Mouse (Mus musculus) forebrain, embryonic 16.5 days (tissue): ENCODE results near the gene Gjc1. TPM values are rescaled to one million over a fixed set of nuclear protein-coding genes. Genes with fewer than 3 reads are reported as not detected.

Source experiments
- ATAC-seq: fragments of 200-750 bp; cut with Nextera tagmentation; 2 replicates; pipeline ENCODE4 v1.8.0; 2017; ENCODE audit warnings: mild to moderate bottlenecking, moderate library complexity
- H3K27ac ChIP-seq: fragments of 300-500 bp; sonication (generic); 2 replicates; pipeline ENCODE4 v1.5.1; 2014; ENCODE audit warnings: low read length, control low read depth
- H3K27me3 ChIP-seq: fragments of 300-500 bp; sonication (generic); replicated peaks from 2 replicates; pipeline ENCODE4 v1.6.1; 2014; ENCODE audit warnings: low read length; ENCODE audit not compliant: control insufficient read depth, insufficient read depth
- H3K36me3 ChIP-seq: fragments of 300-500 bp; sonication (generic); 2 replicates; pipeline ENCODE4 v1.6.1; 2014; ENCODE audit not compliant: control insufficient read depth, insufficient read depth
- H3K4me1 ChIP-seq: fragments of 300-500 bp; sonication (generic); replicated peaks from 2 replicates; pipeline ENCODE4 v1.6.1; 2014; ENCODE audit warnings: low read length; ENCODE audit not compliant: control insufficient read depth, insufficient read depth
- H3K4me2 ChIP-seq: fragments of 300-500 bp; sonication (generic); 2 replicates; pipeline ENCODE4 v1.6.1; 2014; ENCODE audit warnings: mild to moderate bottlenecking, low read length, control low read depth
- H3K4me3 ChIP-seq: fragments of 300-500 bp; sonication (generic); replicated peaks from 2 replicates; pipeline ENCODE4 v1.5.1; 2014; ENCODE audit warnings: mild to moderate bottlenecking, low read length, control low read depth
- H3K9ac ChIP-seq: fragments of 300-500 bp; sonication (generic); replicated peaks from 2 replicates; pipeline ENCODE4 v1.6.1; 2014; ENCODE audit warnings: low read depth, low read length, control low read depth
- H3K9me3 ChIP-seq: fragments of 300-500 bp; sonication (generic); 2 replicates; pipeline ENCODE4 v1.6.1; 2016; ENCODE audit warnings: low read length; ENCODE audit not compliant: control insufficient read depth
- WGBS: fragments of 180-500 bp; shearing (Covaris S2); extraction: QIAGEN DNeasy Blood & Tissue Kit; methylation state at CpG from one replicate; pipeline ENCODE4 v1.1.7; 2014; 5-methylcytosine and 5-hydroxymethylcytosine counted together
- polyA plus RNA-seq: library from polyadenylated mRNA; unstranded; fragments of >200 nt; fragmentation: Nextera tagmentation; extraction: Ambion mirVana; gene quantifications from 2 replicates; pipeline ENCODE4 v1.2.1, GENCODE M21; 2015

Gjc1 gene
- polyA plus RNA-seq, 1 experiment from 2014 or later, result 41.9 TPM

DNA sequence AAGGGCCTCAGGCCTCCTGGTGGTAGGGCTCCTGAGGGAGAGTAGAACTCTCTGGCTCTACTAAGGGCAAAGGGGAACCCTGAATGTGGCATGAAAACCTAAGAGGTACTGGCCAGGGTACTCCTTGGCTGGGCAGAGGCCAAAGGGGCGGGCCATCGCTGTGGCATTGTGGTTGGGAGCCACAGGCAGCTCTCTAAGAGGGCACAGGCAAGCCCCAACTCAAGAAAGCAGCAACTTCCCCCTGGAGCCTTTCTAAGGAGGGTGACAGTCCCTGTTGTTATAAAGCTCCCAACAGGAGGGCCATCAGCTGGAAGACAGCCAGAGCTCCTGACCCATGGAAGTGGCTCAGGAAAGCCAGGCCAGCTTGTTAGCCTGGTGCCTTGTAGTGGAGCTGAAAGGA, 60.5 kb downstream of the Gjc1 start:
- Histone ChIP-seq H3K9ac (no peak overlapping the region), H3K36me3 (no peaks in the 10 kb centered on the region), H3K27ac (no peak overlapping the region), H3K9me3 (no peaks in the 10 kb centered on the region), H3K27me3 (no peaks in the 10 kb centered on the region), H3K4me2 (no peak overlapping the region), H3K4me1 (peaks cover 32% of the 10 kb centered on the region), H3K4me3 (no peak overlapping the region)
- WGBS, result 93% methylated on average over 2 of the region's 2 CpGs
- ATAC-seq, result no peak

GRCm38 (mm10) chr11:102755391-102755790, 64.1 kb downstream of the Gjc1 start:
- peaks cover 23% of the 10 kb centered on the region for H3K4me1 ChIP-seq
- H3K4me3 ChIP-seq, result no peak overlapping the region
- 52% methylated on average over 7 of the region's 7 CpGs for WGBS
- no peaks in the 10 kb centered on the region for H3K27me3 ChIP-seq
- no peak overlapping the region for H3K9ac ChIP-seq
- no peak for ATAC-seq
- no peak overlapping the region for H3K27ac ChIP-seq
- H3K9me3 ChIP-seq, result no peaks in the 10 kb centered on the region
- H3K4me2 ChIP-seq, result no peak overlapping the region
- H3K36me3 ChIP-seq, result no peaks in the 10 kb centered on the region

- Histone ChIP-seq H3K27me3 (no peaks in the 10 kb centered on the region), H3K9ac (peak overlapping the region; percentile 40), H3K4me1 (peaks cover 23% of the 10 kb centered on the region), H3K27ac (no peak overlapping the region), H3K4me3 (peak overlapping the region; percentile 9; the same call in 1 of the 2 replicates), H3K9me3 (no peaks in the 10 kb centered on the region), H3K36me3 (no peaks in the 10 kb centered on the region), H3K4me2 (peak overlapping the region; percentile 42)
- 18% methylated on average over 4 of the region's 4 CpGs for WGBS
- no peak for ATAC-seq
These were observed 65.1 kb downstream of the Gjc1 start for GRCm38 (mm10) chr11:102754416-102754815.

DNA sequence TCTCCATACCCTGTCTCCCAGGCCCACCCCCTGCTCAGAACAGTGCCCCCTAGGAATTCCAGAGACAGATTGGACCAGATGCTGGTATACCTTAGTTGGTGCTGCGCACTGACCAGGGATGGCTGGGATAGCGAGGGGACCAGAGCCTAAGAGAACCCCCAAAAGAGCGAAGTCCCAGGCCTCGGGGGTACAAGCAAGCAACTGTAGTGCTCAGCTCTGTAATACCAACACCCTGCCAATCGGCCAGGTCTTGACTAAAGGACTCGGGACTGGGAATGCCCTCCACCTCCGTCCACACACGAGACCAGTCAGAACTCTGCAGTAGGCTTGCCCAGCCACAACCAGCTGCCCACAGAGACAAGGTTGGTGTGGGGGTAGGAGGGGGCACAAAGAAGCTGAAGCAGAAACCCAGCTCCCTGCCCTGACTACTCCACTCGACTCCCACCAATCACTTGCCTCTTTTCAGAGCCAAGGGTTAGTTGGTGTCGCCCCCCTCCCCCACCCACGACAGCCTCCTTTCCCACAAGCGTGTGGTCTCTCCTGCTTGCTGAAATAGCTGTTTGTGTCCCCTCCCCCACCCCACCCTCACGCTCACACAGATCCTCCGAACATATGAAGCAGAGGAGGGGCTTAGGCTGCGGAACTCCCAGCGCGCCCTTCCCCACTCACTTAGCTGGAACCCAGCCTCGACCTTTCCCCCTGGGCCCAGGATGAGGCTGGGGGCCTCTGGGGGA, 65.7 kb downstream of the Gjc1 start:
- peaks cover 23% of the 10 kb centered on the region for H3K4me1 ChIP-seq
- H3K36me3 ChIP-seq, result no peaks in the 10 kb centered on the region
- peak overlapping the region; percentile 42 for H3K4me2 ChIP-seq
- H3K9me3 ChIP-seq, result no peaks in the 10 kb centered on the region
- H3K27ac ChIP-seq, result no peak overlapping the region
- 37% methylated on average over 18 of the region's 18 CpGs for WGBS
- H3K4me3 ChIP-seq, result peak overlapping the region; percentile 9; the same call in 1 of the 2 replicates
- H3K9ac ChIP-seq, result peak overlapping the region; percentile 40
- ATAC-seq, result peak; percentile 58
- H3K27me3 ChIP-seq, result no peaks in the 10 kb centered on the region

DNA sequence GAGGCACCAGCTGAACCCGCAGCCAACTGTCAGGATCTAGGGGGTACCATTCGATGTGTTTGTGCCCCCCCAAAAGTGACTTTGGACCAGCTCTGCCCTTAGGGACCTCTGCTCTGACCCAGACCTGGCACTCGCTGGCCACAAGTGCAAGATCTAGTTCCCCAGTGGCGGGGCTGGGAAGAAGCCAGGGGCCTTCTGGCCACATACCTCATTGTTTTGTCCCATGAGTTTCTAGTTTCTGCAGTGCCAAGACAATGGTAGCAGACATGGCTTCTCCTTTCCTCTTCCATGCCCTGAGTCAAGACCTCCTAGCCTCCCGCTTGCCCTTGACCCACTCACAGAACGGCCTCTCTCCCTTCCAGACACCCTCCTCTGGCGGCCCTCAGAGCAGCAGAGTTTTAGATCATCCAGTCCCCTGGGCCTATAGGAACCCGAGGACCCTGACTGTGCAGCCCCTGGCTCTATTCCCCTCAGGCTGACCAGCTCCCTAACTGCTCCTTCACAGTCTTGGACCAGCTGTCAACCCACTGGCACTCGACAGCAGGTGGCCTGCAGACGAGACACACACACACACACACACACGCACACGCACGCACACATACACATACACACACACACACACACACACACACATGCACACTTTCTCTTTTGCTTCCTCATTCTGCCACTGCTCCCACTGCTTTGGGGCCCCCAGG, 66.5 kb downstream of the Gjc1 start:
- H3K4me3 ChIP-seq, result no peak overlapping the region
- WGBS, result 64% methylated on average over 13 of the region's 13 CpGs
- no peaks in the 10 kb centered on the region for H3K36me3 ChIP-seq
- H3K27ac ChIP-seq, result no peak overlapping the region
- H3K27me3 ChIP-seq, result no peaks in the 10 kb centered on the region
- no peak overlapping the region for H3K9ac ChIP-seq
- H3K4me1 ChIP-seq, result peaks cover 23% of the 10 kb centered on the region
- ATAC-seq, result peak; percentile 15; the same call in 1 of the 2 replicates
- H3K4me2 ChIP-seq, result no peak overlapping the region
- no peaks in the 10 kb centered on the region for H3K9me3 ChIP-seq

DNA sequence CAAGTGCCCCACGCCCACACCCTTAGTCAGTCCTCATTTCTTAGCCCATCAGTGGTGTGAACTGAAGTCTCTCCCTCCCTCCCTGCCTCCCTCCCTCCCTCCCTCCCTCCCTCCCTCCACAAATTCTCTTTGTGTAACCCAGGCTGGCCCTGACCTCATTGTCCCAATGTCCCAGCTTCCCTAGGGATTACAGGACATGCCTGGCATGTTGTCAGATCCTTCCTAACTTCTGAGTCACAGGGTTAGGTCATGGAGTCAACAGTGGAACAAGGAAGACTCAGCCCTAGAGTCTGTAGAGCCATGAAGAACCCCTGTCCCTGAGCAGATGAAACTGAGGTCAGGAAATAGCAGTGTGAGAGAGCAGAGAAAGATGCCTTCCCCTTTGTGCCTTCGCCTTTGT, 69.8 kb downstream of the Gjc1 start:
- 71% methylated on average over 2 of the region's 2 CpGs for WGBS
- no peaks in the 10 kb centered on the region for H3K27me3 ChIP-seq
- H3K4me3 ChIP-seq, result no peak overlapping the region
- H3K36me3 ChIP-seq, result no peaks in the 10 kb centered on the region
- no peak overlapping the region for H3K9ac ChIP-seq
- H3K9me3 ChIP-seq, result no peaks in the 10 kb centered on the region
- no peak for ATAC-seq
- no peak overlapping the region for H3K4me2 ChIP-seq
- H3K4me1 ChIP-seq, result peaks cover 17% of the 10 kb centered on the region
- no peak overlapping the region for H3K27ac ChIP-seq

Other genes with a start within 250 kb of the Gjc1 start
- gene Gm11627, start 240.2 kb downstream of the Gjc1 start, polyA plus RNA-seq, result 6.4 and 8.3 TPM in 2 replicates
- 12.0 and 13.5 TPM in 2 replicates for gene Fzd2, start 215.3 kb downstream of the Gjc1 start, polyA plus RNA-seq
- gene Meioc, start 156.0 kb downstream of the Gjc1 start, polyA plus RNA-seq, result 0.09 TPM in 1 of 2 replicates, not detected in the other
- gene Ccdc43, start 121.9 kb downstream of the Gjc1 start, polyA plus RNA-seq, result 46.8 and 51.2 TPM in 2 replicates
- gene Adam11, start 58.3 kb downstream of the Gjc1 start, polyA plus RNA-seq, result 21.4 and 33.7 TPM in 2 replicates
- gene Higd1b, start 16.1 kb upstream of the Gjc1 start, polyA plus RNA-seq, result 13.7 and 14.5 TPM in 2 replicates
- gene Eftud2, start 61.3 kb upstream of the Gjc1 start, polyA plus RNA-seq, result 188 and 190 TPM in 2 replicates
- gene Ccdc103, start 61.5 kb upstream of the Gjc1 start, polyA plus RNA-seq, result 2.2 and 2.7 TPM in 2 replicates
- gene Fam187a, start 65.5 kb upstream of the Gjc1 start, polyA plus RNA-seq, result not detected in 2 replicates
- gene Gfap, start 81.2 kb upstream of the Gjc1 start, polyA plus RNA-seq, result 1.3 and 2.3 TPM in 2 replicates
- 3.0 and 4.1 TPM in 2 replicates for gene Kif18b, start 105.4 kb upstream of the Gjc1 start, polyA plus RNA-seq
- 1.4 TPM in 2 replicates for gene C1ql1, start 127.0 kb upstream of the Gjc1 start, polyA plus RNA-seq
- gene Nmt1, start 208.5 kb upstream of the Gjc1 start, polyA plus RNA-seq, result 31.7 and 37.2 TPM in 2 replicates
- gene Dcakd, start 208.6 kb upstream of the Gjc1 start, polyA plus RNA-seq, result 162 and 166 TPM in 2 replicates